20 mouse cellular contexts compared by ENCODE assay signal in genomic region chr19:14035371-14035770, GRCm38 (mm10).
"Had no signal": no experiment of that assay in that cellular context is flagged by ENCODE, and none has a peak within 500 bp of the region (broad histone marks: within the 10 kb centered on the region; RNA-seq: fewer than 3 reads in every experiment).

No protein-coding gene starts in this region.

- H3K36me3 ChIP-seq: limb, embryonic 10.5 days; limb, embryonic 13.5 days; liver, embryonic 12.5 days; liver, embryonic 15.5 days; lung, embryonic 15.5 days; midbrain, embryonic 12.5 days; stomach, embryonic 15.5 days had no signal

- DNase-seq: kidney, adult 2 months; kidney, postnatal 25 days; layer of hippocampus, adult 9-11 months; liver; lung, adult 18-20 months; lung, postnatal 10 days; lung, postnatal 36 days; right cerebral cortex, postnatal 25 days; spleen, adult 18-20 months; thymus, postnatal 25 days had no signal

- H3K27me3 ChIP-seq: limb, embryonic 13.5 days; liver, embryonic 12.5 days; liver, embryonic 15.5 days; lung, embryonic 15.5 days; megakaryocyte, embryonic 14.5 days; midbrain, embryonic 12.5 days; stomach, embryonic 15.5 days had no signal

- H3K27ac ChIP-seq: kidney, postnatal 0 days; layer of hippocampus, adult 2 months; limb, embryonic 10.5 days; limb, embryonic 13.5 days; liver, embryonic 12.5 days; liver, embryonic 15.5 days; lung, embryonic 15.5 days; midbrain, embryonic 12.5 days; stomach, embryonic 15.5 days had no signal

- H3K9ac ChIP-seq: limb, embryonic 13.5 days; liver, embryonic 12.5 days; liver, embryonic 15.5 days; lung, embryonic 15.5 days; midbrain, embryonic 12.5 days; stomach, embryonic 15.5 days had no signal

- H3K4me1 ChIP-seq: limb, embryonic 13.5 days; liver, embryonic 12.5 days; liver, embryonic 15.5 days; lung, embryonic 15.5 days; megakaryocyte, embryonic 14.5 days; stomach, embryonic 15.5 days had no signal

- ATAC-seq: liver, embryonic 12.5 days had no signal

- H3K4me2 ChIP-seq: limb, embryonic 13.5 days; liver, embryonic 12.5 days; liver, embryonic 15.5 days; lung, embryonic 15.5 days; midbrain, embryonic 12.5 days; stomach, embryonic 15.5 days had no signal

- H3K4me3 ChIP-seq: layer of hippocampus, adult 2 months; limb, embryonic 10.5 days; limb, embryonic 13.5 days; liver, embryonic 12.5 days; liver, embryonic 15.5 days; lung, embryonic 15.5 days; megakaryocyte, embryonic 14.5 days; midbrain, embryonic 12.5 days; stomach, embryonic 15.5 days had no signal

- H3K9me3 ChIP-seq: limb, embryonic 10.5 days; limb, embryonic 13.5 days; liver, embryonic 12.5 days; liver, embryonic 15.5 days; lung, embryonic 15.5 days; megakaryocyte, embryonic 14.5 days; midbrain, embryonic 12.5 days; stomach, embryonic 15.5 days had no signal
